Mouse (Mus musculus): ENCODE data around the gene Ppp1r12b. TPM values are rescaled to one million over a fixed set of nuclear protein-coding genes. Genes with fewer than 3 reads are reported as not detected.

The Ppp1r12b gene
- total RNA-seq, 2 experiments from 2014 or later: 183 to 217 TPM

DNA sequence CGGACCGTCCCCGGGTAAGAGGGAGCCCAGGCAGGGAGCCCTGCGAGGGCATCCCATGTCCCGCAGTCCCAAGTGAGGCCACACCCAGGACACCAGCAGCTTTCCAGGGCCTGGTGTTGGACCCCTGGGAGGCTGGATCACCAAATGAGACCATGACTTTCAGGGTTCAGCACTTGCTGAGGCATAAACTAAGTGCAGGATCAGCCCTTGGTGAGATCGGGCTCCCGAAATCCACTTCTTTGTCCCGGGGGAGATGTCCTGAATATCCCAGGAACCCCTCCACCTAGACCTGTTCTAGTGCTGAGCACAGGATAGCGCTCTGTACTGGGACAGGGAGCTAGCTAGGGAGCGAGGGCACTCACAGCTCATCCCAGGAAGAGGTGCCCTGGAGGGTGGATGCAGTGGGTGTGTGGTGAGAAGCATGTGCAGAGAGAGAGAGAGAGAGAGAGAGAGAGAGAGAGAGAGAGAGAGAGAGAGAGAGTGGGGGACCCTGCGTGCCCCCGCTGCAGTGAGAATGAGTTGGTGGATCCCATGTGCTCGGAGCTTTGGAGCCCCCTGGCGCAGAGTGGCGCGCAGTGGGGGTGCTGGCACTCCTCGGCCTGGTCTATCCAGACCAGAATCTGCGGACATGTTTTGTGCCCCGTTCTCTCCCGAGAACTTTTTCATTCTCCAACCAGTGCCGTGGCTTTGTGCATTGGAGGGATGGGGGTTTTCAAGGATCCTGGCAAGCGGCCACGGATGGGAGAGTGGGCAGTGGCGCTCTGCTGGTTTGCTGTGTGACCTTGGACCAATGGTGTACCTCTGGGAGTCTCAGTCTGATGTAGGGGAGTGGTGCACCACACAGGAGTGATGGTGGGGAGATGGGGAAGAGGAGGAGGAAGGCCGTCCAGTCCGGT is 246.1 kb downstream of the Ppp1r12b start:
- intact Hi-C loops (cut with DNase I; ENCODE audit: low total_unique reads): no loop called here
- no peak for DNase-seq

DNA sequence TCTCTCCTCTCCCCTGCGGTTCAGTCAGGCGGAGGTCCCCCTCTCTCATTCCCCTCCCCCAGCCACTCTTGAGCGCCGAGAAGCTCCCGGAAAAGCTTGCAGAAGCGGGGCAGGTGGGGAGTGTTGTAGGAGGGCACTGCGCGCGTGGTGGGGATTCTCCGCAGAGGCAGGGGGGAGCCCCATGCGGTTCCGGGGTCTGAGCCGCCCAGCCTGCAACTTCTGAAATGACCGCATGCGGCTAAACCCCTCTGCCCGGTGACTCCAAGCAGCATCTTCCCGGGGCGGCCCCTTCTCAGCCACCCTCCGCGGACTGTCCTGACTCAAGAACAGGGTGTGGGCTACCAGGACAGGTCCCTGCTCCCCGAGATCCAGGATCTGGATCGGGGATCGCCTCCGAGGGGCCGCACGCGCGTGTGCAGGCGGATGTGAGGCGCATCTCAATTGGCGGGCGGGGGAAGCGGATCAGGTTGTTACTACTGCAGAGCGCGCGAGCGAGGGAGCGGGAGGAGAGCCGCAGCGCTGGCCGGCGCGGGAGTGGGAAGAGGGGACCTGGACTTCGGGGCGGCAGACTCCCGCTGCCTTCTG is 246.8 kb downstream of the Ppp1r12b start:
- DNase-seq: no peak
- intact Hi-C loops (cut with DNase I; ENCODE audit: low total_unique reads): no loop called here

DNA sequence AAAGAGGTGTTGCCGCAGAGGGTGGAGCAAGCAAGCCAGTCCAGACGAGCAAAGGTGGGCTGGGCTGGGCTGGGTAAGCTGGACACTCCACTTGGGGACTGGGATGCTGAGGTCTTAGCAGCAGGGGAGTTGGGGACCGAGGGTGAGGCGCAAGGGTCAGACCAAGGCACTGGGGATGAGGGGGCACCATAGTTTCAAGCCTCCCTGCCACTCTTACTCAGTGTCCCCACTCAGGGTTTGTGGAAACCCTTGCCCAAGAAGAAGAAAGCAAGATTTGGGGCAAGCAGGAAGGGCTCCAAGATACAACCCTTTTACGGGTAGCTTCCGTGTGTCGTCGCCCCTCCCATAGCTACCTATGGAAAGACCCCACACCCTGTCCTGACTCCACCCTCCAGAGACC is 247.5 kb downstream of the Ppp1r12b start:
- no peak for DNase-seq
- intact Hi-C loops (cut with DNase I; ENCODE audit: low total_unique reads): no loop called here

GRCm38 (mm10) chr1:134707516-134707915 is 248.2 kb downstream of the Ppp1r12b start:
- no peak for DNase-seq
- intact Hi-C loops (cut with DNase I; ENCODE audit: low total_unique reads): no loop called here

- no peak for DNase-seq
- intact Hi-C loops (cut with DNase I; ENCODE audit: low total_unique reads): no loop called here
These were observed 249.2 kb downstream of the Ppp1r12b start for GRCm38 (mm10) chr1:134706549-134706948.

Small RNA genes lying within 50 kb of the gene (microRNA-seq; reads per million reads assigned to microRNA genes)
- gene Gm22232: 0 reads per million in 2 experiments

Other genes with a start within 250 kb of the Ppp1r12b start
- gene Ube2t, start 6.6 kb upstream of the Ppp1r12b start, total RNA-seq (2021): 10 to 100 TPM in 1 of 2 experiments, 1 to 10 TPM in 1; 5.8 to 11.5 TPM
- gene Lgr6, start 149.3 kb upstream of the Ppp1r12b start, total RNA-seq (2021): 1 to 10 TPM in 1 of 2 experiments, under 1 TPM in 1; 0.88 to 1.1 TPM
- under 1 TPM; 0.18 to 0.41 TPM for gene Ptpn7, start 176.8 kb upstream of the Ppp1r12b start, total RNA-seq (2021)
- 10 to 100 TPM; 25.1 to 26.8 TPM for gene Arl8a, start 190.9 kb upstream of the Ppp1r12b start, total RNA-seq (2021)
- gene Gpr37l1, start 211.7 kb upstream of the Ppp1r12b start, total RNA-seq (2021): 1 to 10 TPM in 1 of 2 experiments, under 1 TPM in 1; 0.78 to 2.5 TPM